Mouse (Mus musculus) thymus, adult 2 months (tissue): ENCODE measurements around the gene Wnt5b.

Experiments used
- CTCF ChIP-seq: fragments of 200-500 bp; IDR thresholded peaks from 2 replicates; pipeline ENCODE4 v1.5.1; 2012; ENCODE audit warnings: mild to moderate bottlenecking, control low read depth, low read length, moderate library complexity, borderline replicate concordance; ENCODE audit not compliant: control insufficient read depth, poor library complexity, insufficient read depth; ENCODE audit errors: extremely low read depth
- POLR2A ChIP-seq: fragments of 200-500 bp; IDR thresholded peaks from 2 replicates; pipeline ENCODE4 v1.6.1; 2012; ENCODE audit warnings: mild to moderate bottlenecking, low read length, control low read depth, moderate library complexity; ENCODE audit not compliant: control insufficient read depth, poor library complexity, insufficient read depth; ENCODE audit errors: extremely low read depth

- no peak for TF ChIP-seq CTCF
- no peak for TF ChIP-seq POLR2A
These were observed 125.5 kb downstream of the Wnt5b start for GRCm38 (mm10) chr6:119418392-119419251.
